Mouse (Mus musculus) CH12.LX (cell line): ENCODE results near the gene Mad2l2. TPM values are rescaled to one million over a fixed set of nuclear protein-coding genes. Genes with fewer than 3 reads are reported as not detected.

ENCODE experiments used
- DNase-seq: peaks from one replicate; pipeline ENCODE4 v3.0.0-alpha.2; 2013; ENCODE audit errors: extremely low read depth
- H3K27ac ChIP-seq: 2 replicates; pipeline ENCODE4 v1.5.1; 2012; ENCODE audit warnings: low read depth, mild to moderate bottlenecking, control low read depth, moderate library complexity; ENCODE audit not compliant: insufficient read depth
- H3K27me3 ChIP-seq: replicated peaks from 2 replicates; pipeline ENCODE3; 2012; ENCODE audit warnings: inconsistent platforms
- H3K36me3 ChIP-seq, 2 experiments: replicated peaks in 1 of 2; 2 replicates each; pipeline versions ENCODE3 to v1.6.1; 2012; ENCODE audit warnings: inconsistent platforms in 1 of 2, low read length in 1 of 2, mild to moderate bottlenecking in 1 of 2, mixed read lengths in 1 of 2, moderate library complexity in 1 of 2; ENCODE audit not compliant: control insufficient read depth in 1 of 2, insufficient read depth in 1 of 2
- H3K4me1 ChIP-seq, 2 experiments: 2 replicates each; pipeline ENCODE4 v1.6.1; 2012; ENCODE audit warnings: inconsistent platforms in 1 of 2, moderate library complexity in 1 of 2; ENCODE audit not compliant: insufficient read depth in 2 of 2, control insufficient read depth in 1 of 2
- H3K4me2 ChIP-seq: 2 replicates; pipeline ENCODE4 v1.6.1; 2012; ENCODE audit warnings: low read depth, mild to moderate bottlenecking, control low read depth; ENCODE audit not compliant: poor library complexity, insufficient read depth, severe bottlenecking
- H3K4me3 ChIP-seq, 3 experiments: fragments of 150-350 bp in 1 of 3; sonication (generic) in 1 of 3; replicated peaks in 1 of 3; 2 replicates each; pipeline versions ENCODE3 to v1.5.1; 2011 to 2012; ENCODE audit warnings: low read depth in 2 of 3, low read length in 2 of 3, mild to moderate bottlenecking in 2 of 3, moderate library complexity in 2 of 3, control low read depth in 1 of 3, improper control_type of control experiment in 1 of 3, inconsistent platforms in 1 of 3, mixed read lengths in 1 of 3; ENCODE audit not compliant: poor library complexity in 1 of 3
- H3K79me2 ChIP-seq: replicated peaks from 2 replicates; pipeline ENCODE4 v1.6.1; 2012; ENCODE audit warnings: mild to moderate bottlenecking, moderate library complexity; ENCODE audit not compliant: control insufficient read depth, poor library complexity, insufficient read depth, severe bottlenecking; ENCODE audit errors: extremely low read depth
- H3K9ac ChIP-seq: 2 replicates; pipeline ENCODE4 v1.6.1; 2012; ENCODE audit warnings: low read depth, mild to moderate bottlenecking, control low read depth, moderate library complexity; ENCODE audit not compliant: insufficient read depth
- H3K9me3 ChIP-seq: replicated peaks from 2 replicates; pipeline ENCODE3; 2012; ENCODE audit warnings: low read length, inconsistent platforms, mixed read lengths
- BHLHE40 ChIP-seq: IDR thresholded peaks from 2 replicates; pipeline ENCODE4 v1.6.1; 2011; ENCODE audit warnings: mild to moderate bottlenecking, low read depth, low read length, improper control_type of control experiment
- CHD1 ChIP-seq: IDR thresholded peaks from 2 replicates; pipeline ENCODE4 v1.6.1; 2012; ENCODE audit warnings: low read depth, low read length, improper control_type of control experiment, inconsistent platforms
- CHD2 ChIP-seq: IDR thresholded peaks from 2 replicates; pipeline ENCODE4 v1.6.1; 2011; ENCODE audit warnings: low read length, improper control_type of control experiment
- E2F4 ChIP-seq: IDR thresholded peaks from 2 replicates; pipeline ENCODE4 v1.6.1; 2011; ENCODE audit warnings: low read depth, low read length, improper control_type of control experiment; ENCODE audit not compliant: insufficient replicate concordance
- ELF1 ChIP-seq: IDR thresholded peaks from 2 replicates; pipeline ENCODE4 v1.6.1; 2014; ENCODE audit warnings: low read depth, mild to moderate bottlenecking, inconsistent platforms, low read length, improper control_type of control experiment
- ETS1 ChIP-seq: conservative IDR thresholded peaks from 2 replicates; pipeline ENCODE4 v1.6.1; 2012; ENCODE audit warnings: low read depth, mild to moderate bottlenecking, inconsistent platforms, low read length, improper control_type of control experiment, moderate library complexity
- HCFC1 ChIP-seq: IDR thresholded peaks from 2 replicates; pipeline ENCODE4 v1.6.1; 2012; ENCODE audit warnings: low read depth, mild to moderate bottlenecking, inconsistent platforms, low read length, improper control_type of control experiment
- IRF4 ChIP-seq: IDR thresholded peaks from 2 replicates; pipeline ENCODE4 v1.6.1; 2014; ENCODE audit warnings: low read depth, mild to moderate bottlenecking, inconsistent platforms, low read length, improper control_type of control experiment
- JUND ChIP-seq: conservative IDR thresholded peaks from 2 replicates; pipeline ENCODE4 v1.6.1; 2011; ENCODE audit warnings: low read depth, low read length, improper control_type of control experiment
- KAT2A ChIP-seq: IDR thresholded peaks from 2 replicates; pipeline ENCODE4 v1.6.1; 2012; ENCODE audit warnings: low read length, improper control_type of control experiment, inconsistent platforms; ENCODE audit not compliant: insufficient replicate concordance
- MAX ChIP-seq: IDR thresholded peaks from 2 replicates; pipeline ENCODE4 v1.6.1; 2011; ENCODE audit warnings: low read length, improper control_type of control experiment
- MXI1 ChIP-seq: IDR thresholded peaks from 2 replicates; pipeline ENCODE4 v1.6.1; 2011; ENCODE audit warnings: mild to moderate bottlenecking, low read depth, low read length, improper control_type of control experiment
- MYC ChIP-seq: IDR thresholded peaks from 2 replicates; pipeline ENCODE4 v1.6.1; 2011; ENCODE audit warnings: low read depth, mild to moderate bottlenecking, improper control_type of control experiment, low read length
- NELFE ChIP-seq: IDR thresholded peaks from 2 replicates; pipeline ENCODE4 v1.6.1; 2011; ENCODE audit warnings: low read depth, low read length, improper control_type of control experiment
- NRF1 ChIP-seq: IDR thresholded peaks from 2 replicates; pipeline ENCODE4 v1.6.1; 2014; ENCODE audit warnings: low read depth, mild to moderate bottlenecking, inconsistent platforms, low read length, improper control_type of control experiment, moderate library complexity
- POLR2AphosphoS2 ChIP-seq: IDR thresholded peaks from 2 replicates; pipeline ENCODE4 v1.6.1; 2011; ENCODE audit warnings: low read depth, low read length, improper control_type of control experiment
- SIN3A ChIP-seq: IDR thresholded peaks from 2 replicates; pipeline ENCODE4 v1.6.1; 2012; ENCODE audit warnings: low read length, improper control_type of control experiment, inconsistent platforms
- UBTF ChIP-seq: IDR thresholded peaks from 2 replicates; pipeline ENCODE4 v1.6.1; 2012; ENCODE audit warnings: low read depth, mild to moderate bottlenecking, inconsistent platforms, low read length, improper control_type of control experiment, moderate library complexity
- ZNF384 ChIP-seq: IDR thresholded peaks from 2 replicates; pipeline ENCODE4 v1.6.1; 2012; ENCODE audit warnings: low read depth, low read length, improper control_type of control experiment, inconsistent platforms
- dilution Hi-C: fragments of 300-500 bp; cut with MboI; formaldehyde crosslinking; loops from 2 replicates; pipeline ENCODE4 v1.14.3; 2020; ENCODE audit warnings: low sequenced_read_pairs; ENCODE audit not compliant: extremely low pct_unique_long_range_greater_than_20kb, extremely low pct_ligation_motif_present
- in situ Hi-C: fragments of 300-500 bp; cut with MboI; formaldehyde crosslinking; loops from 3 replicates; pipeline ENCODE4 v1.14.3; 2019; ENCODE audit warnings: low sequenced_read_pairs, low pct_ligation_motif_present, low pct_unique_long_range_greater_than_20kb, mixed read lengths
- polyA plus RNA-seq: library from polyadenylated mRNA; unstranded; fragments of >175 nt; gene quantifications from 2 replicates; pipeline ENCODE4 v1.2.1, GENCODE M21; 2012; ENCODE audit warnings: low read depth; ENCODE audit not compliant: insufficient read length
- total RNA-seq, 2 experiments: library from RNA; depleted of rRNA; stranded (reverse); fragments of 300-350 nt in 1 of 2; fragments of >200 nt in 1 of 2; gene quantifications; 2 replicates each; pipeline ENCODE4 v1.2.3; 2012 to 2014

Gene Mad2l2
- total and polyA plus RNA-seq, 3 experiments, result 23.1 to 43.3 (median 36.5) TPM

GRCm38 (mm10) chr4:148151267-148152168 lies 21.3 kb downstream of the Mad2l2 start, which contains the start of gene Fbxo6 (continued):
- 0 out of 2 replicates have a peak, but pooled peaks have one; percentile 52 for TF ChIP-seq KAT2A
- peak; percentile 57; the same call in 1 of the 2 replicates for TF ChIP-seq CHD2
- TF ChIP-seq SIN3A, result peak; percentile 71; the same call in 1 of the 2 replicates
- peak; percentile 62 for TF ChIP-seq IRF4
- TF ChIP-seq UBTF, result peak; percentile 73
- 0 out of 2 replicates have a peak, but pooled peaks have one; percentile 57 for TF ChIP-seq POLR2AphosphoS2
- no peak for TF ChIP-seq JUND
- peak; percentile 86 for TF ChIP-seq ELF1
- TF ChIP-seq BHLHE40, result peak; percentile 54; the same call in 1 of the 2 replicates
- TF ChIP-seq CHD1, result peak; percentile 66; the same call in 1 of the 2 replicates
- TF ChIP-seq NRF1, result peak; percentile 40; the same call in 1 of the 2 replicates
- 0 out of 2 replicates have a peak, but pooled peaks have one; percentile 36 for TF ChIP-seq ETS1

GRCm38 (mm10) chr4:148152547-148152946 lies 22.4 kb downstream of the Mad2l2 start:
- dilution Hi-C loops, result no loop called here
- Histone ChIP-seq H3K27me3 (no peaks in the 10 kb centered on the region), H3K9ac (no peak overlapping the region), H3K4me1 (peaks cover 0 to 5% of the 10 kb centered on the region in 2 experiments; a peak in 2 of 4 replicates), H3K4me2 (no peak overlapping the region), H3K9me3 (no peaks in the 10 kb centered on the region), H3K36me3 (peaks cover 22 to 41% of the 10 kb centered on the region in 2 experiments), H3K27ac (no peak overlapping the region), H3K4me3 (no peak overlapping the region), H3K79me2 (no peaks in the 10 kb centered on the region)
- DNase-seq, result no peak
- TF ChIP-seq MYC, result no peak
- in situ Hi-C loops, result loop anchor here (5.0 to 25.0 kb wide), 3 partner anchors 35 to 460 kb away; partner anchors contain the start of gene Masp2

- in situ Hi-C loops, result loop anchor here (5.0 to 25.0 kb wide), 3 partner anchors 37 to 458 kb away; partner anchors contain the start of gene Masp2
- dilution Hi-C loops, result no loop called here
- Histone ChIP-seq H3K27me3 (peaks cover 9% of the 10 kb centered on the region), H3K79me2 (no peaks in the 10 kb centered on the region; the same call in 1 of the 2 replicates), H3K9me3 (no peaks in the 10 kb centered on the region), H3K4me1 (peaks cover 5 to 9% of the 10 kb centered on the region in 2 experiments), H3K4me2 (no peak overlapping the region), H3K4me3 (no peak overlapping the region), H3K36me3 (peaks cover 19 to 30% of the 10 kb centered on the region in 2 experiments), H3K9ac (no peak overlapping the region), H3K27ac (no peak overlapping the region)
- TF ChIP-seq CHD1 (no peak), HCFC1 (no peak), KAT2A (no peak), ZNF384 (no peak), NELFE (no peak), UBTF (no peak), MAX (no peak), MXI1 (no peak), E2F4 (no peak)
- no peak for DNase-seq
These were observed 23.8 kb downstream of the Mad2l2 start for GRCm38 (mm10) chr4:148154006-148154405.
